Mouse (Mus musculus) C2C12 (cell line): Measurements from ENCODE around the gene Vsir.

Experiments used
- CEBPB ChIP-seq: IDR thresholded peaks from one replicate; pipeline ENCODE4 v1.6.1; 2011; ENCODE audit warnings: low read depth, mild to moderate bottlenecking, control low read depth, moderate library complexity
- CTCF ChIP-seq: IDR thresholded peaks from one replicate; pipeline ENCODE4 v1.5.1; 2011; ENCODE audit not compliant: control insufficient read depth, insufficient read depth, insufficient read length
- FOSL1 ChIP-seq: IDR thresholded peaks from one replicate; pipeline ENCODE4 v1.8.0; 2011; ENCODE audit warnings: mild to moderate bottlenecking, low read length; ENCODE audit not compliant: poor library complexity, insufficient read depth, severe bottlenecking
- MAX ChIP-seq: IDR thresholded peaks from one replicate; pipeline ENCODE4 v1.6.1; 2011; ENCODE audit warnings: mild to moderate bottlenecking, control low read depth
- MYOD1 ChIP-seq: IDR thresholded peaks from one replicate; pipeline ENCODE4 v1.6.1; 2011; ENCODE audit warnings: low read depth; ENCODE audit not compliant: control insufficient read depth, insufficient read length
- MYOG ChIP-seq: IDR thresholded peaks from one replicate; pipeline ENCODE4 v1.6.1; 2011; ENCODE audit not compliant: control insufficient read depth, insufficient read length; ENCODE audit errors: extremely low read depth
- USF1 ChIP-seq: IDR thresholded peaks from one replicate; pipeline ENCODE4 v1.6.1; 2011; ENCODE audit warnings: low read depth, mild to moderate bottlenecking, control low read depth, moderate library complexity

DNA sequence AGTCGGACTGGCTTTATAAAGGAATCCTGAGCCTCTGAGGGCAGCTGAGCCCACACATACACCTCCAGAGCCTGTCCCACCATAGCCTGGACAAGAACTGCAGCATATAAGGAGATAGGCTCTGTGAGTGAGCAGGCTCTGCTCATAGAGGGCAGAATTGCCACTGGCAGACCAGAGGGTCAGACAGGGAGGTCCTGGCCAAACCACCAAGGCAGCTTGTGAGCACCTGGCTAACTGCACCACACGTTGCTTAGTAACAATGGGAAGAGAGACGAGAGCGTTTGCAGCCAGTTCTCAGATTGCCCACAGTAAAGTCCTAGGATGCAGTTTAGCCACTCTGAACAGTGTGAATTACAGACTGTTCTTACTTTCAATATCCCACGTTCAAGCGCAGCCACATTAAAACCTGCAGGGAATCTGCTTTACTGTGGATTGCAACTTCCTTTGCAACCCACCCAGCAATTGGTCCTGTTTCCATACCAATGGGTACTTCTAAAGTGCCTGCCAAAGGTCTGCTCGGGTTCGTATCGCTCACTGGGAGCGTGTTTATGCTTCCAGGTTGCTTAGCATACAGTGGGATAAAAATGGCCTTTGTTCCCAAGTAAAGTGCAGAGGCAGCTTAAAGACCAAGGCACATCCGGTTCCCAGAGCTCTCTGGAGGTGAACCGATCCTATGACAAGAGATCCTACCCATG lies 15.1 kb downstream of the Vsir start:
- TF ChIP-seq CTCF: no peak
- no peak for TF ChIP-seq CEBPB
- TF ChIP-seq USF1: no peak
- TF ChIP-seq MAX: no peak
- no peak for TF ChIP-seq FOSL1
- no peak for TF ChIP-seq MYOG
- TF ChIP-seq MYOD1: no peak
